Mouse (Mus musculus): ENCODE results near the gene Ubp1. TPM values are rescaled to one million over a fixed set of nuclear protein-coding genes. Genes with fewer than 3 reads are reported as not detected.

The Ubp1 gene
- polyA plus RNA-seq, 1 experiment: 44.7 TPM

- H3K4me1 ChIP-seq (ENCODE audit: control insufficient read depth, insufficient read depth, low read length): peaks cover 12% of the 10 kb centered on the region; the same call in 1 of the 2 replicates
- H3K4me3 ChIP-seq (ENCODE audit: insufficient read depth, low read depth, low read length): no peak overlapping the region
- H3K36me3 ChIP-seq (ENCODE audit: control insufficient read depth, insufficient read depth, low read length): no peaks in the 10 kb centered on the region
- H3K27me3 ChIP-seq (replicated peaks; ENCODE audit: control insufficient read depth, insufficient read depth, low read length): no peaks in the 10 kb centered on the region
- H3K27ac ChIP-seq (ENCODE audit: insufficient read depth, low read depth, low read length): no peak overlapping the region
- 94% methylated on average over 3 of the region's 3 CpGs for WGBS
- TF ChIP-seq POLR2A (IDR thresholded peaks at IDR 0.05; ENCODE audit: low read depth, low read length): no peak
- TF ChIP-seq CTCF (conservative IDR thresholded peaks at IDR 0.05; ENCODE audit: insufficient read depth, insufficient read length, low read depth, low read length): no peak
- DNase-seq: no peak
Measured at GRCm38 (mm10) chr9:113941103-113941805, 10.5 kb downstream of the Ubp1 start.

GRCm38 (mm10) chr9:113943372-113943771 is 12.6 kb downstream of the Ubp1 start:
- no peaks in the 10 kb centered on the region for H3K36me3 ChIP-seq (ENCODE audit: control insufficient read depth, insufficient read depth, low read length)
- TF ChIP-seq POLR2A (IDR thresholded peaks at IDR 0.05; ENCODE audit: low read depth, low read length) (no peak), CTCF (conservative IDR thresholded peaks at IDR 0.05; ENCODE audit: insufficient read depth, insufficient read length, low read depth, low read length) (no peak)
- no peak for DNase-seq
- H3K27ac ChIP-seq (ENCODE audit: insufficient read depth, low read depth, low read length): no peak overlapping the region
- H3K4me1 ChIP-seq (ENCODE audit: control insufficient read depth, insufficient read depth, low read length): peaks cover 12% of the 10 kb centered on the region; the same call in 1 of the 2 replicates
- no peaks in the 10 kb centered on the region for H3K27me3 ChIP-seq (replicated peaks; ENCODE audit: control insufficient read depth, insufficient read depth, low read length)
- 100% methylated on average over 1 of the region's 1 CpGs for WGBS
- no peak overlapping the region for H3K4me3 ChIP-seq (ENCODE audit: insufficient read depth, low read depth, low read length)

GRCm38 (mm10) chr9:113947216-113947615 is 16.5 kb downstream of the Ubp1 start:
- peak; percentile 31 for DNase-seq
- TF ChIP-seq CTCF (conservative IDR thresholded peaks at IDR 0.05; ENCODE audit: insufficient read depth, insufficient read length, low read depth, low read length) (no peak), POLR2A (IDR thresholded peaks at IDR 0.05; ENCODE audit: low read depth, low read length) (no peak)
- 74% methylated on average over 1 of the region's 1 CpGs for WGBS
- Histone ChIP-seq H3K27ac (ENCODE audit: insufficient read depth, low read depth, low read length) (no peak overlapping the region), H3K36me3 (ENCODE audit: control insufficient read depth, insufficient read depth, low read length) (no peaks in the 10 kb centered on the region; the same call in 1 of the 2 replicates), H3K27me3 (replicated peaks; ENCODE audit: control insufficient read depth, insufficient read depth, low read length) (no peaks in the 10 kb centered on the region), H3K4me3 (ENCODE audit: insufficient read depth, low read depth, low read length) (no peak overlapping the region), H3K4me1 (ENCODE audit: control insufficient read depth, insufficient read depth, low read length) (peaks cover 5% of the 10 kb centered on the region; the same call in 1 of the 2 replicates)

GRCm38 (mm10) chr9:113957777-113958176 is 27.0 kb downstream of the Ubp1 start:
- peaks cover 9% of the 10 kb centered on the region for H3K36me3 ChIP-seq (ENCODE audit: control insufficient read depth, insufficient read depth, low read length)
- TF ChIP-seq CTCF (conservative IDR thresholded peaks at IDR 0.05; ENCODE audit: insufficient read depth, insufficient read length, low read depth, low read length) (no peak), POLR2A (IDR thresholded peaks at IDR 0.05; ENCODE audit: low read depth, low read length) (no peak)
- H3K27me3 ChIP-seq (replicated peaks; ENCODE audit: control insufficient read depth, insufficient read depth, low read length): no peaks in the 10 kb centered on the region
- 93% methylated on average over 4 of the region's 4 CpGs for WGBS
- no peak overlapping the region for H3K27ac ChIP-seq (ENCODE audit: insufficient read depth, low read depth, low read length)
- DNase-seq: no peak
- no peaks in the 10 kb centered on the region for H3K4me1 ChIP-seq (ENCODE audit: control insufficient read depth, insufficient read depth, low read length)
- H3K4me3 ChIP-seq (ENCODE audit: insufficient read depth, low read depth, low read length): no peak overlapping the region

- H3K27ac ChIP-seq (ENCODE audit: insufficient read depth, low read depth, low read length): no peak overlapping the region
Measured at GRCm38 (mm10) chr9:113963718-113964117, 33.0 kb downstream of the Ubp1 start.

GRCm38 (mm10) chr9:113964415-113964814 is 33.7 kb downstream of the Ubp1 start:
- Histone ChIP-seq H3K27ac (ENCODE audit: insufficient read depth, low read depth, low read length) (no peak overlapping the region), H3K4me1 (ENCODE audit: control insufficient read depth, insufficient read depth, low read length) (no peaks in the 10 kb centered on the region), H3K27me3 (replicated peaks; ENCODE audit: control insufficient read depth, insufficient read depth, low read length) (no peaks in the 10 kb centered on the region), H3K4me3 (ENCODE audit: insufficient read depth, low read depth, low read length) (no peak overlapping the region), H3K36me3 (ENCODE audit: control insufficient read depth, insufficient read depth, low read length) (peaks cover 5% of the 10 kb centered on the region)
- WGBS: 94% methylated on average over 8 of the region's 8 CpGs
- no peak for TF ChIP-seq CTCF (conservative IDR thresholded peaks at IDR 0.05; ENCODE audit: insufficient read depth, insufficient read length, low read depth, low read length)
- no peak for TF ChIP-seq POLR2A (IDR thresholded peaks at IDR 0.05; ENCODE audit: low read depth, low read length)
- no peak for DNase-seq

More at GRCm38 (mm10) chr9:113963718-113964117, 33.0 kb downstream of the Ubp1 start:
- TF ChIP-seq POLR2A (IDR thresholded peaks at IDR 0.05; ENCODE audit: low read depth, low read length) (no peak), CTCF (conservative IDR thresholded peaks at IDR 0.05; ENCODE audit: insufficient read depth, insufficient read length, low read depth, low read length) (no peak)
- no peaks in the 10 kb centered on the region for H3K27me3 ChIP-seq (replicated peaks; ENCODE audit: control insufficient read depth, insufficient read depth, low read length)
- peaks cover 6% of the 10 kb centered on the region for H3K36me3 ChIP-seq (ENCODE audit: control insufficient read depth, insufficient read depth, low read length)
- no peaks in the 10 kb centered on the region for H3K4me1 ChIP-seq (ENCODE audit: control insufficient read depth, insufficient read depth, low read length)
- DNase-seq: no peak
- H3K4me3 ChIP-seq (ENCODE audit: insufficient read depth, low read depth, low read length): no peak overlapping the region

- no peak overlapping the region for H3K4me3 ChIP-seq (ENCODE audit: insufficient read depth, low read depth, low read length)
- H3K27me3 ChIP-seq (replicated peaks; ENCODE audit: control insufficient read depth, insufficient read depth, low read length): no peaks in the 10 kb centered on the region
- whole genome bisulfite sequencing: 86% methylated on average over 4 of the region's 4 CpGs
- H3K4me1 ChIP-seq (ENCODE audit: control insufficient read depth, insufficient read depth, low read length): no peaks in the 10 kb centered on the region
- DNase-seq: no peak
- peaks cover 2% of the 10 kb centered on the region for H3K36me3 ChIP-seq (ENCODE audit: control insufficient read depth, insufficient read depth, low read length)
- H3K27ac ChIP-seq (ENCODE audit: insufficient read depth, low read depth, low read length): no peak overlapping the region
- TF ChIP-seq CTCF (conservative IDR thresholded peaks at IDR 0.05; ENCODE audit: insufficient read depth, insufficient read length, low read depth, low read length): no peak
- no peak for TF ChIP-seq POLR2A (IDR thresholded peaks at IDR 0.05; ENCODE audit: low read depth, low read length)
Measured at GRCm38 (mm10) chr9:113966838-113967237, 36.1 kb downstream of the Ubp1 start.
